Mouse (Mus musculus) adrenal gland, postnatal 36 days (tissue): ENCODE measurements around the gene Dnmt1. TPM values are rescaled to one million over a fixed set of nuclear protein-coding genes. Genes with fewer than 3 reads are reported as not detected.

ENCODE experiments used
- DNase-seq, 2 experiments: peaks; one replicate each; pipeline ENCODE4 v3.0.0; 2021; ENCODE audit warnings: mixed read lengths in 1 of 2
- total RNA-seq, 2 experiments: library from RNA; stranded (reverse); gene quantifications; 2 replicates each; pipeline ENCODE4 v1.2.3; 2021

The Dnmt1 gene
- total RNA-seq, 2 experiments from 2014 or later = 42.9 to 59.7 TPM

- no peak for DNase-seq
These were observed 17.4 kb upstream of the Dnmt1 start for GRCm38 (mm10) chr9:20976961-20977689.

DNA sequence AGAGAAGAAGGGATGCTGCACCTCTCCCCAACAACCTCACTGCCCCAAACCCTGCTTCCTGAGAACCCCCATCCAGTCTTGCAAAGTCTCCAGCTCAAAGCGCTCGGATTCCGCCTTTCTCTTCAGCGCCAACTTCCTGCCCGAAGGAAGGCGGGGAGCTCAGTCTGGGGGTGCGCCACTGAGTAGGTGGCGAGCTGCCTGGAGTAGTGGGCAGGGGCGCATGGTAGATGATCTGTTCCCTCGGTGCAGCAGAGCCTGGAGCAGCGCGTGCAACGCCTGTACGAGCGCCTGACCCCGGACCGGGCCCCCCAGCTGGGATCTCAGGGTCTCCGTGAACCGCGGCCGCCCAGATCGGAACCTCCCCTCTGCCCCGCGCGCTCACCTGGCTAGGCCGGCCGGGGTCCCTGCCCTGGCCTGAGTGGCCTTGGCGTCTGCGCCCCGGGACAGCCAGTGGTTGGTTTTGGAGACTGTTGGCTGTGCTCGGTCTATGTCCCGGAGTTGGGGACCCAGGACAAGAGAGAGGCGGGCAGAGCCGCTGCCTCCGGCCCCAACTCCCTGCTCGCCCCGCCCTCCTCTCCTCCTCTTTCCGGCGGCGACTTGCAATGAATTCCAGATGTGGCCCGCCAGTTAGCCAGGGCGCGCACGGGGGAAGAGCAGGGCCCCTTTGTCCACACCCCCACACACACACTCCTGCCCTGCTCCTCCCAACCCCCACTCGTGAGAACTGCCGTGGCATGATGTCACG, 16.7 kb upstream of the Dnmt1 start, which contains the start of gene S1pr2:
TSS of gene S1pr2 (minus strand) at position 566 of the 745 bp plus-strand sequence.
- DNase-seq = peak; percentile 88 to 93

- peak; percentile 54 to 69 for DNase-seq
These were observed 15.9 kb upstream of the Dnmt1 start for GRCm38 (mm10) chr9:20975431-20976215.

GRCm38 (mm10) chr9:20973682-20974075, 14.0 kb upstream of the Dnmt1 start:
- no peak for DNase-seq

DNA sequence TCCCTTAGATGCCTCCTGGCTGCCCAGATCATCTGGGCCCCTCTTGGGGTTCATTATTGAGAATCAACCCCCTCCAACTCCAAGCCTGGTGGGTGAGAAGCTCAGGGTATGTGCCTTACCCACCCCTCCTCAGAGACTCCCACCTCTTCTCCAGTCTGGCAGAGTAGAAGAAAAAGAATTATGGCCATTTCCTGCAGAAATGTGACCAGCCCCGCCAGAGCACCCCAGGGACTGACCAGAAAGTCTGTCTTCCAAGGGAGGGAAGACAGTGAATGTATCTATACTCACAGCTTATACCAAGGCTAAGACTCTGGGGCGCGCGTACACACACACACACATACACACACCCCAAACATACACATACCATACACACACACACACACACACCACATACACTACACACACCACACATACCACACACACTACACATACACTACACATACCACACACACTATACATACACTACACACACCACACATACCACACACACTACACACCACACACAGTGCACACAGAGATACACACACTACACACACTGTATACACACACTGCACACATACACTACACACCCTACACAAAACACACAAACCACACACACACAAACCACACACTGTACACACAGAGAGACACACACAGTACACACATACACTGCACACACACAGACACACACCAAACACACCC, 13.5 kb upstream of the Dnmt1 start:
- DNase-seq = no peak

GRCm38 (mm10) chr9:20972141-20972992, 12.7 kb upstream of the Dnmt1 start:
- DNase-seq = peak; percentile 50 to 54

DNA sequence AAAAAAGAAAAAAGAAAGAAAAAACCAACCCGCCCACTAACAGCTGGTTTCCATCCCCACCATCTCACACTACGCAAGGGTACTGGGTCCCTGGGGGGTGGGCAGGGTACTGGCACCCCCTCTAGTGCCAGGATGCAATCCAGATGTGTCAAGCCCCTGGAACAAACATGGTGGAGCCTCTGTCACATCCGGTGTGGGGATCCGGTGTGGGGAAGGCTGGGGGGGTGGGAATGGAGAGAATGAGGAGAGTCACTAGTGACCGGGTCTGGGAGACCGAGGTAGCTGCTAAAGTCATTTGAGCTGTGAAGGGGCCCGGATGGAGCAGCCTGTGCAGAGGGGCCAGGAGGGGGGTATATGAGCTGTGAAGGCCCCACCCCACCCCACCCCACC, 12.1 kb upstream of the Dnmt1 start:
- DNase-seq = no peak

GRCm38 (mm10) chr9:20966747-20967146, 7.1 kb upstream of the Dnmt1 start:
- DNase-seq = no peak

DNA sequence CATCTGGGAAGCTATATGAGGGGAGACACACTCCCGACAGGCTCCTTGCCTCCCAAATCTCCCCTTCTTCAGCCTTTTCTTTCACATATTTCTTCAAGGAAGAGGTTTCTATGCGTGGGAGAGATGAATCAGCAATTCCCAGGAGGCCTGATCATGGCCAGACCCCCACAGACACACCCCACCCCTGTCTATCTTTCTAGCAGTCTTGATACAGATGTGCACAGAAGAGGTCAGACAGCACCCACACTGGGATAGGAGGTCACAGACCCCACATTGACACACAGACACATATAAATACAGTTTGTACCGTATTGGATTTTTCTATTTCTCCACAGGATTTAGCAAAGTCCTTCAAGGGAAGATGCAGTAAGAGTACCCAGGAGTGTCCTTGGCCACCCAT, 6.3 kb upstream of the Dnmt1 start:
- DNase-seq = no peak

DNA sequence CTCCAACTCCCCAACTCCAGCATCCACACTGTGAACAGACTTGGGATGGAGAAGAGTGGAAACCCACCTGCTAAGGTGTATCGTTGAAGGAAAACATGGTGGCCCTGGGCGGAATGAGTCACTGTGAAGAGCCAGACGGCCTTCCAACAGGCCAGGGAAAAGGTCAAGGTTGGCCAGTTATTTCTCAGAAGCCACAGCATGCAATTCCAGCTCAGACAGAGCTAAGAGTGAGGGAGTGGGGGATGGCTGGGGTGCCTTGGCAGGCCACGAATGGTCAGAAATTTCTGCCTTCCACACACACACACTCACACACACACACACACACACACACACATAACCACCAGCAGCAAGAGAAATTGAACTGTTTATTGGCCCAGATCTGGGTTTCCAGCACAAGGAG, 5.9 kb upstream of the Dnmt1 start:
- DNase-seq = peak; percentile 82 to 84

DNA sequence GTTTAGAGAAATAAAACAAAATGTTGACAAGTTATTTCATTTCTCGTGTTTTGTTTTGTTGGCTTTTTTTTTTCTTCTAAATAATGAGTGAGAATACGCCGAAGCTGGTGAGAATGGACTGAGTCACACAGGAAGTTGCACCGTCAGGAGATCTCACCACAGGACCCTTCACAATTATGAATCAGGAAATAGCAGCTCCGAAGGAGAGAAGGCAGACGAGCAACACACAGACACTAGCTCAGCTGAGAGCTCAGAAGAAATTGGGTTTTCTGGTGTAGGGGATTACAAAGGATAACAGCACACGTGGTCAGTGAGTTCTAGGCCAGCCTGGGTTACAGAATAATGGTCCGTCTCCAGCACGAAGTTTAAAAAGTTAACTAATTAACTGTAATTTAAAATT, 1.9 kb upstream of the Dnmt1 start:
- DNase-seq = no peak

GRCm38 (mm10) chr9:20956989-20957388, 2.7 kb downstream of the Dnmt1 start:
- DNase-seq = no peak

- peak; percentile 95 to 96 for DNase-seq
These were observed 7.0 kb downstream of the Dnmt1 start for GRCm38 (mm10) chr9:20952520-20953227.

GRCm38 (mm10) chr9:20951966-20952519, 7.6 kb downstream of the Dnmt1 start:
- DNase-seq = no peak

DNA sequence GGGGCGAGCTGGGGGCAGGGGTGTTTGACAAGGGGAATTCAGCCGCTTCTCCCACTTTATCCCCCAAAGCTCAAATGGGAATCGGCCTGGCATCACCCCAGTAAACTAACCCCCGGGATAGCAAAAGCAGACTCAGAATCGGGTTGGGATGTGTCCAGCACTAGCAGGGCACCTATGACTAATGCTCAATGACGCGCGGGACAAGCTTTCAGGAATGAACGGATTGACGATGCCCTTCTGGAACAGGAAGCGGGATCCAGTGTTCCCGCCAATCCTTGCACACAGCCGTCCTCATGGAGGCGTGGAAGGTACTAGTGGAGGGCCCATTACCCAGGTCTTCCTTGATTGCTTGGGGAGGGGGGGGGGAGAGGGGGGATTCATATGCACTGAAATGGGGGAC, 8.2 kb downstream of the Dnmt1 start:
- DNase-seq = peak; percentile 82 to 86

GRCm38 (mm10) chr9:20950419-20950818, 9.3 kb downstream of the Dnmt1 start:
- no peak for DNase-seq

DNA sequence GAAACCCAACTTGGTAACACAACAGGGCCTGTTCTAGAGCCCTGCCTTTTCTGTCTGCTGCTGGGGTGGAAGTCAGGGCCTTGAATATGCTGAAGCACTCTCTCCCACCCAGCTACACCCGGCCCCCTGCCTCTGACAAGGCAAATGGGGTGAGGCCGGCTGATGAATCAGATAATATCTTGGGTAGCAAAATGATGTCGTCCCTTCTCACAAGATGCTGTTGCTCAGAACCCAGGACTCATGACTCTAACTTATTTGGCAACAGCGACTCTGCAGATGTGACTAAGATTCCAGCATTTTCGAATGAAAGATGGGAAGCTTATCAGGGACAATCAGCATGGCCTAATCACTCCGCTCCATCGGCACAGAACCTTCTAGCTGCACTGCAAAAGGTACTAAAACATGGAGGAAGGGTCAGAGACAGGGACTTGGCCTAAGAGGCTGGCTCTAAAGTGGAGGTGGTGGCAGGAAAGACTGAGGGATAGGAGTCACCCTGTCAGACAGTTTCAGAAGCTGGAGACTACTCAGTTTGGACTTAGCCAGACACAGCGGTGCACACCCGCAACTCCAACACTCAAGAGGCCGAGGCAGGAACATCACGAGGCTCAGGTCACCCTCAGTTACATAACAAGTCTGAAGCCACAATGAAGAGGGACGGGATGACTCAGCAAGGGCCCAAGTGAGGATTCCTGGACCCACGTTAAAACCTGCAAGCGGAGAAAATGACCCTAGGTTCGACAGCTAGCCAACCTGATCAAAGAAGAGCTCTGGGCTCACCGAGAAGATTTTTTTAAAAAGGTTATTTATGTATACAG, 13.4 kb downstream of the Dnmt1 start:
- peak in 1 of 2 experiments; percentile 44 for DNase-seq

DNA sequence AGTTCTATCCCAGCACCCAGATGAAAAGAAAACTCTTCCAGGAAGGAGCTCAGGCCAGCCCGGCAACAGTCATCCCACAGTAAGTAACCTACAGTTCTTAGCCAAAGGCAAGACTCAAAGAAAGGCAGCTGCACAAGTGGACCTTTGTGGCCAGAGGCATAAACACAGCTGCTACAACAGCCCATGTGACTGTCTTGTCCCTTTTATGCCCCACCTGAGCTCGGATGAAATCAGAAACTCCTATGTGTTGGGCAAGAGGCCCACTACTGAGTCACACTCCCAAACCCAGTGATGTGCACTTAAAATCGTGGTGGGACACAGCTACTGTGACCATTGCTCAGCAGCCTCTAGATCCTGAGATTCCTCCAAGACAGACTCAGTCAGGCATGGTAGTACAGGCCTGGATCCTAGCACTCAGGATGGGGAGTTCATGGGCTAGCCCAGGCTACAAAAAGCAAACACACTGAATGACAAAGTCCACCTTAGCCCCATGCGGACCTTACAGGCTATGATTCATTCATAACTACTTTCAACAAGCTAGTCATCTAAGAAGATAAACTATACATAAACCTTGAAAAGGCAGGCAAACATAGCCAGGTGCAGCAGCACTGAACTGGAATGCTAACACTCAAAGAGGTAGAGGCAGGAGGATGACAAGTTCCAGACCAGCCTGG, 14.9 kb downstream of the Dnmt1 start:
- DNase-seq = no peak

DNA sequence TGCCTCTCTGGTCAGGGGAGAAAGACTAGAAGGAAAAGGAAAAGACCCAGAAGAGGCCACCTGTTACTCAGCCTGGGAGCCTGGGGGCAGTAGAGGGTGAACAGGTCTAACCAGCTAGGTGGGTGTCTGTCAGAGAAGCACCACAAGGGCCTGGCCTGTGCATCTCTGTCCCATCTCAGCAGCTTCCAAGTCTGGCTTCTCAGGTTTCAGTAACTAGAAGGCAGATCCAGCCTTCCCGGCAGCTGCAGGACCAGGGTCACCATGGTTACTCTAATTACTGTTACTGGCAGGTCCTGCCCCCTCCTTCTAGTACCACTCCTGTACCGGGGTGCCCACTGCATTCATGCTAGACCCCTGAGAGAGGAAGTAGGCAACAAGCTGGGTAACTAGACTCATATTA, 15.8 kb downstream of the Dnmt1 start:
- DNase-seq = no peak
